Comparison of ENCODE assay signal across 8 mouse cellular contexts in genomic region chr17:35049561-35050016, GRCm38 (mm10). TPM values are rescaled to one million over a fixed set of nuclear protein-coding genes. Genes with fewer than 3 reads are reported as not detected.
DNase-seq lines count a peak whose midpoint lies in the region; ATAC-seq and TF ChIP-seq lines count a peak whose summit lies in the region.

Gene Clic1 (plus strand): TSS chr17:35049966.

- WGBS in forebrain, embryonic 14.5 days = 4% methylated on average over 11 of the region's 11 CpGs
- 2% methylated on average over 11 of the region's 11 CpGs for WGBS in hindbrain, embryonic 12.5 days
- WGBS in midbrain, embryonic 16.5 days = 7% methylated on average over 10 of the region's 11 CpGs

- no peaks in the 10 kb centered on the region for H3K9me3 ChIP-seq in forebrain, embryonic 14.5 days (replicated peaks; ENCODE audit: control insufficient read depth, low read length)
- H3K9me3 ChIP-seq in hindbrain, embryonic 12.5 days (replicated peaks) = no peaks in the 10 kb centered on the region
- no peaks in the 10 kb centered on the region for H3K9me3 ChIP-seq in midbrain, embryonic 16.5 days (replicated peaks; ENCODE audit: control insufficient read depth, low read length, poor library complexity, severe bottlenecking)

- H3K4me3 ChIP-seq in gastrocnemius, adult 2 months = peak within 1 kb of the TSS; percentile 82
- H3K4me3 ChIP-seq in forebrain, embryonic 14.5 days (ENCODE audit: low read depth, low read length) = peak within 1 kb of the TSS; percentile 37
- peak within 1 kb of the TSS; percentile 55 for H3K4me3 ChIP-seq in hindbrain, embryonic 12.5 days
- peak within 1 kb of the TSS; percentile 35 for H3K4me3 ChIP-seq in midbrain, embryonic 16.5 days (ENCODE audit: low read depth, low read length)

- peaks cover 18% of the 10 kb centered on the region for H3K36me3 ChIP-seq in forebrain, embryonic 14.5 days (ENCODE audit: control insufficient read depth, insufficient read depth, low read length)
- H3K36me3 ChIP-seq in hindbrain, embryonic 12.5 days = peaks cover 9% of the 10 kb centered on the region
- no peaks in the 10 kb centered on the region for H3K36me3 ChIP-seq in midbrain, embryonic 16.5 days (ENCODE audit: control insufficient read depth, insufficient read depth, low read length)

- H3K9ac ChIP-seq in forebrain, embryonic 14.5 days (ENCODE audit: low read length) = peak within 1 kb of the TSS; percentile 62
- peak within 1 kb of the TSS; percentile 79 for H3K9ac ChIP-seq in hindbrain, embryonic 12.5 days
- peak within 1 kb of the TSS; percentile 61 for H3K9ac ChIP-seq in midbrain, embryonic 16.5 days (ENCODE audit: low read depth, low read length)

- H3K4me1 ChIP-seq in forebrain, embryonic 14.5 days (ENCODE audit: control insufficient read depth, insufficient read depth, low read length) = peaks cover 24% of the 10 kb centered on the region
- peaks cover 56% of the 10 kb centered on the region for H3K4me1 ChIP-seq in hindbrain, embryonic 12.5 days
- peaks cover 11% of the 10 kb centered on the region for H3K4me1 ChIP-seq in midbrain, embryonic 16.5 days (ENCODE audit: control insufficient read depth, insufficient read depth, low read length)

- intact Hi-C loops in gastrocnemius, adult 2 months (cut with DNase I) = no loop called here

- no peak for ATAC-seq in forebrain, embryonic 14.5 days
- ATAC-seq in hindbrain, embryonic 12.5 days (ENCODE audit: low FRiP score) = 0 out of 2 replicates have a peak, but pooled peaks have one; percentile 20
- ATAC-seq in midbrain, embryonic 16.5 days = no peak

- peak; percentile 61 for DNase-seq in gastrocnemius, adult 2 months
- no peak for DNase-seq in gastrocnemius, adult 18-20 months (ENCODE audit: low spot score)
- DNase-seq in adrenal gland, adult 8-10 months = peak; percentile 38
- DNase-seq in forebrain, embryonic 14.5 days (ENCODE audit: low spot score) = peak; percentile 78
- DNase-seq in liver = peak; percentile 81
- peak; percentile 80 for DNase-seq in thymus, postnatal 14 days

- H3K4me2 ChIP-seq in forebrain, embryonic 14.5 days (ENCODE audit: low read length) = peak within 1 kb of the TSS; percentile 71
- H3K4me2 ChIP-seq in hindbrain, embryonic 12.5 days (replicated peaks) = peak within 1 kb of the TSS; percentile 79
- peak within 1 kb of the TSS; percentile 41 for H3K4me2 ChIP-seq in midbrain, embryonic 16.5 days (ENCODE audit: low read length)

- peak; percentile 13; the same call in 1 of the 2 replicates for TF ChIP-seq CTCF in gastrocnemius, adult 2 months (IDR thresholded peaks at IDR 0.05)

- no peaks in the 10 kb centered on the region for H3K27me3 ChIP-seq in forebrain, embryonic 14.5 days (replicated peaks; ENCODE audit: control insufficient read depth, insufficient read depth, low read length)
- H3K27me3 ChIP-seq in hindbrain, embryonic 12.5 days = no peaks in the 10 kb centered on the region
- H3K27me3 ChIP-seq in midbrain, embryonic 16.5 days (ENCODE audit: control insufficient read depth, insufficient read depth, low read depth, low read length) = no peaks in the 10 kb centered on the region

- peak within 1 kb of the TSS; percentile 91 for H3K27ac ChIP-seq in gastrocnemius, adult 2 months
- peak within 1 kb of the TSS; percentile 86 for H3K27ac ChIP-seq in forebrain, embryonic 14.5 days (ENCODE audit: low read depth, low read length)
- H3K27ac ChIP-seq in hindbrain, embryonic 12.5 days = peak within 1 kb of the TSS; percentile 93
- peak within 1 kb of the TSS; percentile 75 for H3K27ac ChIP-seq in midbrain, embryonic 16.5 days (ENCODE audit: low read length)

RNA-seq across cellular contexts. Expression of gene Clic1, which starts in this region (rescaled TPM):
- 10 to 100 TPM in 1 of 2 experiments, 1 to 10 TPM in 1; 7.2 to 11.3 TPM for total RNA-seq in gastrocnemius, adult 2 months (2021)
- total RNA-seq in gastrocnemius, adult 18-20 months (2021) = 10 to 100 TPM in 1 of 2 experiments, 1 to 10 TPM in 1; 7.5 to 11.6 TPM
- 100 to 1,000 TPM in 2 of 4 experiments, 10 to 100 TPM in 2; 83.2 to 134 (median 113) TPM for total RNA-seq in adrenal gland, adult 8-10 months (2022)
- polyA plus RNA-seq in forebrain, embryonic 14.5 days (2014; fragmentation: Nextera tagmentation; extraction: Ambion mirVana) = 28.3 and 37.3 TPM in 2 replicates
- 157 and 159 TPM in 2 replicates for polyA plus RNA-seq in hindbrain, embryonic 12.5 days (2016; fragmentation: Nextera tagmentation; extraction: Ambion mirVana)
- polyA plus RNA-seq in midbrain, embryonic 16.5 days (2015; fragmentation: Nextera tagmentation; extraction: Ambion mirVana) = 51.2 and 54.7 TPM in 2 replicates

Comparison
In these comparisons a context has a peak if more than half of its experiments do, and no peak if none do; other contexts are left out.
1. RNA of gene Clic1 (total RNA-seq): 83.2 to 134 TPM in adrenal gland, adult 8-10 months; 7.5 to 11.6 TPM in gastrocnemius, adult 18-20 months and 7.2 to 11.3 TPM in gastrocnemius, adult 2 months; every median in the first group is over 4 times any median in the second.
2. Peak in every context shown above with its lines, with median percentiles within 50 percentile points of each other: H3K27ac ChIP-seq, H3K4me3 ChIP-seq, H3K4me2 ChIP-seq and H3K9ac ChIP-seq.